Mouse (Mus musculus) megakaryocyte, embryonic 14.5 days (primary cell): ENCODE results near the gene Rab35.

Experiments
- FLI1 ChIP-seq: IDR thresholded peaks from 2 replicates; pipeline ENCODE4 v1.6.1; 2012; ENCODE audit warnings: low read length, inconsistent platforms, mixed read lengths
- GATA1 ChIP-seq: IDR thresholded peaks from 3 replicates; pipeline ENCODE4 v1.6.1; 2012; ENCODE audit warnings: mixed read lengths, low read length, inconsistent platforms, borderline replicate concordance

- no peak for TF ChIP-seq GATA1
- no peak for TF ChIP-seq FLI1
These were observed 22.1 kb downstream of the Rab35 start for GRCm38 (mm10) chr5:115653776-115654175.
